Mouse (Mus musculus): ENCODE measurements around the gene 1700067K01Rik.

DNA sequence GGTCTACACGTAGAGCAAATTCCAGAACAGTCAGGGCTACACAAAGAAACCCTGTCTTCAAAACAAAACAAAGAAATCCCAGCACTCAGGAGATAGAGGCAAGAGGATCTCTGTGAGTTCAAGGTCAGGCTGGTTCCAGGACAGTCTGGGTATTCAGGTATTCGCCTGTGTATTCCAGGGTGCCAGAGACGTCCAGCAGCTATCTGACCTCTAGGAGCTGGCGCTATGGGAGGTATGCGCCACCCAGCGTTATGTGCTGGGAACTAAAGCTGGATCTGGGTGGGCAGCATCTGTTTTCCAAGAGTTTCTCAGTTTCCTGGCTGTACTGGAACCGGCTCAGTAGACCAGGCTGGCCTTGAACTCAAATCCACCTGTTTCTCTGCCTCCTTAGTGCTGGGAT is 7.1 kb downstream of the 1700067K01Rik start:
- TF ChIP-seq POLR2A (IDR thresholded peaks at IDR 0.05; ENCODE audit: borderline replicate concordance, extremely low read depth, insufficient read depth, insufficient read length, poor library complexity, severe bottlenecking) (no peak), CTCF (IDR thresholded peaks at IDR 0.05; ENCODE audit: borderline replicate concordance, extremely low read depth, insufficient read depth, insufficient read length) (peak; percentile 23; the same call in 1 of the 2 replicates)
